Mouse (Mus musculus): ENCODE data around the gene Tspoap1.

Tspoap1 gene

DNA sequence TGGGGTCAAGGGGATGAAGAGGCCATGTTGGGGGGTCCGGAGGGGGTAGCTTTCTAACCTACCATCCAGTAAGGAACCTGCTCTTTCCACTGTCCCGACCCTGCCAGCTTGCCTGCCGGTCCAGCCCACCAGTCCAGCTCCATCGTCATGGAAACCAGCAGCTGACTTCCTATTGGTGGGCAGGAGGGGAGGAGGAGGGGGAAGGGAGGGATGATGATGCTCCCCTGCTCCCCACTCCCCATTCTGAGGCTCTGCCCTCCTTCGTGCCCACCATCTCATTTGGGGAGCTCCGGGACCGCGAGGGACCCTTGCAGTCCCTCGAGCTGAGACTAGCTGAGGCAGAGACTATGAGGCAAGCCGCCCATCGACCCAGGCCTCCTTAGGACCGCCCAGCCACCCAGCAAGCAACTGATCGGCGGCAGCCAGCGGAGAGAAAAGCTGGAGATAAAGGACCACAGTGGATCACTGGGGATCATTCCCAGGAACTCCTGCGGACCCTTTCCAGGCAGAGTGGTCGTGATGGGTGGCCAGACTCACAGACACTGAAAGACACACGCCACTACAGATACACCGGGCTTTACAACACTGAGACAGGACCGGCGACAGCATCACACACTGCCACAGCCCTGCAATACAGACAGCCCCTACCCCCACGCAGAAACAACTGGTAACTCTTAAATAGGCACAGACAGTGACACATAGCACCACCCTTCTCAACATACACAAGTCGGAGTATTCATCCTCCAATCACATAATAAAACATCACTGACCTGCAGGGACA lies at the start of gene Tspoap1:
Gene Tspoap1, plus strand, starts transcription at position 241 of the 781 bp plus-strand sequence.
- no peak for DNase-seq (ENCODE audit: extremely low read depth, insufficient read length, low spot score)

GRCm38 (mm10) chr11:87712188-87712587 lies 48.2 kb upstream of the Tspoap1 start:
- DNase-seq (ENCODE audit: extremely low read depth, insufficient read length, low spot score) = no peak

- no peak for DNase-seq (ENCODE audit: extremely low read depth, insufficient read length, low spot score)
Observed at GRCm38 (mm10) chr11:87715999-87716398, 44.3 kb upstream of the Tspoap1 start.

DNA sequence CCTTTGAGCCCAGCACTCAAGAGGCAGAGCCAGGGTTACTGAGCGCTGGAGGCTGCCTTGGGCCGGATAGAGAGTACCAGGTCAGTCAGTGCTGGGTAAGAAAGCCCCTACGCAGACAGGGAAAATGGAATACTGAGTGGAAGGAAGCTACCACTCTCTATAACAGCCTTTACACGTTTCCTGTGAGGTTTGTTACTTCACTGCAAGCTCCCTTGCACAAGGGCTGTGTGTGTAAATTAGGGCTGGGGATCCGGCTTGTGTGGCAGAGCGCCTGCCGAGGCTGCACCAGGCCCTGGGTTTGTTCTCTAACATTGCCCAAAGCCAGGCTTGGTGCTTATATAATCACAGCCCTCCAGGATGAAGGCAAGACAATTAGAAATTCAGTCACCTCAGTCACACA lies 40.8 kb upstream of the Tspoap1 start:
- DNase-seq (ENCODE audit: extremely low read depth, insufficient read length, low spot score) = no peak

GRCm38 (mm10) chr11:87720324-87720723 lies 40.0 kb upstream of the Tspoap1 start:
- DNase-seq (ENCODE audit: extremely low read depth, insufficient read length, low spot score) = no peak

- DNase-seq (ENCODE audit: extremely low read depth, insufficient read length, low spot score) = no peak
Observed at GRCm38 (mm10) chr11:87720839-87721238, 39.5 kb upstream of the Tspoap1 start.

GRCm38 (mm10) chr11:87722168-87722567 lies 38.2 kb upstream of the Tspoap1 start:
- DNase-seq (ENCODE audit: extremely low read depth, insufficient read length, low spot score) = no peak

- no peak for DNase-seq (ENCODE audit: extremely low read depth, insufficient read length, low spot score)
Observed at GRCm38 (mm10) chr11:87722891-87723290, 37.5 kb upstream of the Tspoap1 start.

- DNase-seq (ENCODE audit: extremely low read depth, insufficient read length, low spot score) = no peak
Observed at GRCm38 (mm10) chr11:87725515-87725914, 34.8 kb upstream of the Tspoap1 start.

- DNase-seq (ENCODE audit: extremely low read depth, insufficient read length, low spot score) = no peak
Observed at GRCm38 (mm10) chr11:87725964-87726562, 34.3 kb upstream of the Tspoap1 start.

DNA sequence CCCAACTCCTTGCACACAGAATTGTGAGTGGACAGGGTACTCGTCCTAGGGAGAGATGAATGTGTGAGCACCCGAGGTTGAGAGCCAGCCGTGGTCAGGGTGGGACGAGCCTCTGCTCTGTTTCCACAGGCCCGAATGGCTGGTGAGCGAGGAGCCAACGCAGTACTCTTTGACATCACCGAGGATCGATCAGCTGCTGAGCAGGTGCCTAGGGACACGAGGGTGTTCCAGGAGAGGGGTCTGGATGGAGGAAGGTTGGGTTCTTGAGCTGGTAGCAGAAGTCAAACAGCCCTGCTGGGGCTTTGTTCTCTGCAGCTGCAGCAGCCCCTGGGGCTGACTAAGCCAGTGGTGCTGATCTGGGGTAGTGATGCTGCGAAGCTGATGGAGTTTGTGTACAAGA lies 33.3 kb upstream of the Tspoap1 start:
- DNase-seq (ENCODE audit: extremely low read depth, insufficient read length, low spot score) = no peak

DNA sequence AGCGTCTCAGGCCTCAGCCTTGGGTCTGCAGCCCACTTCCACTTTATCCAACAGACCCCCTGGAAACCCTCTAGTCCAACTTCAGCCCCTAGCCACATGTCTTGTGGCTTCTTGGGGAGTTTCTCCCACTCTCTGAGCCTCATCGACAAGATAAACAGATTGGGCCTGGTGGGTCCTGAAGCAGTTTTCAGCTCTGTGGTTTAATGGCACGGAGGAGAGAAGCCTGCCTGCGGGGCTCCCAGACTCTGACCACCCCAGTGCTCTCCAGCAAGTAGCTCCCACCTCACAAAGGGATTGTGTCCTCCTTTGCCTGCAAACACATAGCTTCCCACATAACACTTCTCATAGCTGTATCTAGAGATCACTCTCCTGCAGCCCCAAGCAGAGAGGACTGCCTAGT lies 32.9 kb upstream of the Tspoap1 start:
- no peak for DNase-seq (ENCODE audit: extremely low read depth, insufficient read length, low spot score)

DNA sequence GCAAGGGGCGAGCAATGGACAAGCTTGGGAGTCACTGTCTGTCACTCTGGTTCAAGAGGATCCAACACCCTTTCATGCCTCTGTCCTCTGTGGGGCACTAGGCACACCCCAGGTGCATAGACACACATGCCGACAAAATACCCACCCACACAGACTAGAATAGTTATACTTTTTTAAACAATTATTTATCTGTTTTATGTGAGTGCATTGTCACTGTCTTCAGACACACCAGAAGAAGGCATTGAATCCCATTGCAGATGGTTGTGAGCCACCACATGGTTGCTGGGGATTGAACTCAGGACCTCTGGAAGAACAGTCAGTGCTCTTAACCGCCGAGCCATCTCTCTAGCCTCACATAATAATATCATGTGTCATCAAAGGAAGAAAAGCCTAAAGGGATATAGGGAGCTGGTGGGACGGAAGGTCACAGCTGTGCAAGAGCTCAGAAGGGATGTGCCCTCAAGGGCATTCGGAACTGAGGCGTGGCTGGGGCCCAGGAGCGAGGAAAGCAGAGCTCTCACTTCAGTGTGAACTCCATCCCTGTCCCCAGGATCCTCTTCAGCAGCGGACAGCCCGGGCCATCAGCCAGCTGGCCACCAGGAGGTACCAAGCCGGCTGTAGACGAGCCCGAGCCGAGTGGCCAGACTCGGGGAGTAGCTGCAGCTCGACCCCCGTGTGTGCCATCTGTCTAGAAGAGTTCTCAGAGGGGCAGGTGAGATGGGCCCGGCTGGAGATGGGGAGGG lies 31.3 kb upstream of the Tspoap1 start:
- DNase-seq (ENCODE audit: extremely low read depth, insufficient read length, low spot score) = no peak

- no peak for DNase-seq (ENCODE audit: extremely low read depth, insufficient read length, low spot score)
Observed at GRCm38 (mm10) chr11:87729593-87730185, 30.7 kb upstream of the Tspoap1 start.

GRCm38 (mm10) chr11:87730652-87731310 lies 29.6 kb upstream of the Tspoap1 start:
- no peak for DNase-seq (ENCODE audit: extremely low read depth, insufficient read length, low spot score)

DNA sequence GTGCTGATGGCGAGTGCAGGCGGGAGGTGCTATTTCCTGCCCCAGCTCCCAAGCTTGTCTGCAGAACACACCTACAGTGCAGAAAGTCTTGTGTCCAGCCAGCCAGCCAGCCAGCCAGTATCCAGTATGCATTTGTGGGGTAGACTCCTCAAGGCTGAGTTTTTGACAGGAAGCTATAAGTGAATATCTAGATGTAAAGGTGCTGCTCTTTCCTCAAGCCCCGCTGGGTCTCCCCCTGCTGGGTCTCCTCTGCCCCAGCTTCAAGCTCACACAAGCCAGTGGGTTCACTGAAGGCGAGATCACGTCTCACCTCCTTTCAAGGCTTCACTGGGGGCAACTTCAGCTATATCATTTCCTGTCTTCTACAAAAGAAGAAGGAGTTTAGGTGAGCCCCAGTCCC lies 26.0 kb upstream of the Tspoap1 start:
- no peak for DNase-seq (ENCODE audit: extremely low read depth, insufficient read length, low spot score)

DNA sequence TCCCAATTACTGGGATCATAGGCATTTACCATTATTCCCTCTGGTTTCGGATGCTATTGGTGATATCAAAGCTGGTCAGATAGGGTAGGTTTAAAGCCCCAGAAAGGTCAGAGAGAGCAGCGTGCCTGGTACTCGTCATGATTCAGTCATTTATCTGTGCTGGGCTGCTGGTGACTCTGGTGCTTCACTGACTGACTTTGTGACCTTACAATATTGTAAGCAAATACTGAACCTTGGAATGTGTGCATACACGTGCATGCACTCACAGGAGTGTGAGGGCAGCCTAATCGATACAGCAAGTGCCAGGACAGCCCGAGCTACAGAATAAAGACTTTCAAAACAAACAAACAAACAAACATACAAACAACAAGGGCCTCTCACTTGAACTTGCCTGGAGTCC lies 24.6 kb upstream of the Tspoap1 start:
- DNase-seq (ENCODE audit: extremely low read depth, insufficient read length, low spot score) = no peak

DNA sequence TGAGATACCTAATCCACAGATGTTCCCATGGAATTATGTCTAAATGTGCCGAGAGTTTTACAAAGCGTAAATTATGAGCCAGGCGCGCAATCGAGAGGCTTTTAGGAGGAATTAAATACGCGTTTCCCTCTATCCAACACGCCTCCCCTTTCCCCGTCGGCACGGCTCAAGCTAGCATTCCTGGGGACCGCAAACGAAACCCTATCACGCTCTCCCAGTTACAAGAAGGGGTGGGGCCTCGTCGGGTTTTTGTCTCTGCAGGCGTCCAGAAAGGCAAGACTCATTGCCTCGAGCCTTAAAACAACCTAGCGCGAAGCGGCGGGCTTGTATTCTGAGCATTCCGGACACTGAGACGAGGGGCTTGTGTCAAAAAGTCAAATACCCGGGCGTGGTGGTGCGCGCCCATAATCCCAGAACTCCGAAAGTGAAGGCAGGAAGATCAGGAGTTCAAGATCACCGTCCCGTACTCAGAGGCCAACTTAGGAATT lies 23.6 kb upstream of the Tspoap1 start:
- DNase-seq (ENCODE audit: extremely low read depth, insufficient read length, low spot score) = peak; percentile 75

- peak; percentile 96 for DNase-seq (ENCODE audit: extremely low read depth, insufficient read length, low spot score)
Observed at GRCm38 (mm10) chr11:87737175-87737740, 23.1 kb upstream of the Tspoap1 start, which contains the start of gene Supt4a. Supt4a (plus strand) TSS chr11:87737552.

DNA sequence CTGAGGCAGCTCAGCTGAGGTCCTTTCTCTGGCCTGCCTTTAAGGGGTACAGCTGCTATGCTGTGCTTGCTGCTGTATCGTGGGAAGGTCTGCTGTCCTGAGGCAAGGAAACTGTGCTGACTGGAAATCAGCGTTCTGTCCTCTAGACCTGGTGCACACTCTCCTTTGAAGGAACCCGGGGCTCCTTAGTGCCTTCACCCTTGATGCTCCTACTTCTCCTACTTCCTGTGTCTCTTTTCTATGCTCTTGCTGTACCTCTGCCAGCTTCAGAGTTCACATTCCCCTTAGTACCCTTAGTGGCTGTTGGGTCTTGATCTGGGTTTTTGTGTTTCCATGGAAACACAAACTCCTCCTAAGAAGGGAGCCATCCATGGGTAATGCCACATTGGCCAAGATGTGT lies 16.6 kb upstream of the Tspoap1 start:
- DNase-seq (ENCODE audit: extremely low read depth, insufficient read length, low spot score) = no peak
